Mouse (Mus musculus): ENCODE results near the gene Ttbk2. TPM values are rescaled to one million over a fixed set of nuclear protein-coding genes. Genes with fewer than 3 reads are reported as not detected.

Gene Ttbk2
- 2.0 and 6.1 TPM in 2 replicates for polyA plus RNA-seq (2012; rRNA removed; ENCODE audit: low replicate concordance)

DNA sequence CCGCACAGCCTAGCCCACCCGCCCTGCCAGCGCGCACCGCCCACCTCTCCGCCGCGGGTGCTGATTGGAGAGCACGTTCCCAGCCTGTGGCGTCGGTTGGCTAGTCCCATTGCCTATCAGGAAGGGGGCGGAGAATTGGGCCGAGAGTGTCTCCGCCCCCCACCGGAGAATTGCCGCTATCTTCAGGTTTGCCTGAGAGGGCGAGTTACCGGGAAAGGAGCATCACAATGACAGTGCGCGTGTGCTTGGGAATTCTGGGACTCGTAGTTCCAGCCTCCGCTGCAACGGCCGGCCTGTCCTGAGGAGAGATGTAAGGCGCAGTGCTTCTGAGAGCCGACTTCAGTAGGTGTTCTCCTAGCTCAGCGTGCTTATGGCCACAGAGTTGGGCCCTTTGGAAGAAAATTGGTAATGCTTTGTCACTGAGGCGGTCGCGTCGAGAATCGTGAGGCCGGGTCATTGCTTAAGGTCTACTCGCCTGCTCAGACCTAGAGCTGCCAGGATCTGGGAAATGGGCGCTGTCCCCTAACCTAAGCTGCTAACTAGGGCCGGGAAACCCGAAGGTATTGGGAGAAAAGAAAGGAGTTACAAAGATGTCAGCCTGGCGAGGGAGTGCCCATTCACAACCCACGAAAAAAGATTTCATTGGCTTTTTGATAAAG is at the start of gene Ttbk2:
Gene Ttbk2 (minus strand): TSS at position 181 of the 659 bp plus-strand sequence.

DNA sequence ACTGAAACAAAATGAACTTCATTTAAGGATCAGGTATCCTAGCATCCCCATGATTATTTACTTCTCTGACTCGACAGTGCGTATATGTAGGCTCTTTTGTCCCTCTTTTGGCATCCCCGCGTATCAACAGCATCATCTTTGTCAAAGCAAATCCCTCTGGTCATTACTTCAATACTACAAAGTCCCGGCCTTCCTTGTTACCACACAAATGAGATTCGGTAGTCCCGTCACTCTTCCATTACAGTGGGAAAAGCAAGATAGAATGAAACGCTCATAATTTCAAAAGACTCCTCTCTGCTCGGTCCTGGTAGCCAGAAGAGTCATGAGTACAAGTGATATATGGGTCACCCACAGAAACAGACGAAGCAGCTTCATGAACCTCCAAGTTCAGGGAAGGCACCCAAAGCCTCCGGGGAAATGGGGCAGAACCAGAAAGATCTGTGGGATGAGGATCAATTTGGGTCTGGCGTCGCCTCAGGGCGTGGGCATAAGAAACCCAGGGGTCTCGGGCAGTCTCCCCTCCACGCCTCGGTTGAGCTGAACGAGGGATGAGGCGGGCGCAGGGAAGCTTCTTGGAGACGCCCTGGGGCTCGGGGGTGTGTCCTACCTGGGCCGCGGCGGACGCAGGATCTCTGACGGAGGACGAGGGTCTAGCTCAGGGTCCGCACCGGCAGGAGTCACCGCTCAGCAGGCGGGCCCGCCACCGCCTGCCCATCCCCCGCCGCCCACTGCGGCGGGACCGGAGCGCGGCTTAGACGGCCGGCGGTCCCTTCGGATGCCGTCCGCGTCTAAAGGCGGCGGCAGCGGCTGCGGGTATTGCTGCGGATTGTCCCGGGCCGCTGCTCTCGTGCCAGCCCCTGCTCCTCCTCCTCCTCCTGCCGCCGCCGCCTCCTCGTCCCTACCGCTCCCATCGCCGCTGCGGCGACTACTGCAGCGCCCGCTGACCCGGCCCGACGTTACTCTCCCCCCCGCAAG is 668 bp downstream of the Ttbk2 start, which contains the start of gene Cdan1:
Gene Cdan1 (minus strand): TSS at position 680 of the 975 bp plus-strand sequence.

Other genes starting within 250 kb of the Ttbk2 start
- gene Haus2, start 241.2 kb downstream of the Ttbk2 start, polyA plus RNA-seq (2012; rRNA removed; ENCODE audit: low replicate concordance), result 4.0 and 5.6 TPM in 2 replicates
- gene Lrrc57, start 241.1 kb downstream of the Ttbk2 start, polyA plus RNA-seq (2012; rRNA removed; ENCODE audit: low replicate concordance), result 12.4 and 17.2 TPM in 2 replicates
- gene Stard9, start 221.5 kb downstream of the Ttbk2 start, polyA plus RNA-seq (2012; rRNA removed; ENCODE audit: low replicate concordance), result 24.0 and 27.3 TPM in 2 replicates
- 21.4 and 28.8 TPM in 2 replicates for gene Cdan1, start 476 bp downstream of the Ttbk2 start, polyA plus RNA-seq (2012; rRNA removed; ENCODE audit: low replicate concordance)
- gene Ubr1, start 120.1 kb upstream of the Ttbk2 start, polyA plus RNA-seq (2012; rRNA removed; ENCODE audit: low replicate concordance), result 23.8 and 37.9 TPM in 2 replicates
- 8.6 and 8.7 TPM in 2 replicates for gene Tmem62, start 126.4 kb upstream of the Ttbk2 start, polyA plus RNA-seq (2012; rRNA removed; ENCODE audit: low replicate concordance)
- gene Ccndbp1, start 157.8 kb upstream of the Ttbk2 start, polyA plus RNA-seq (2012; rRNA removed; ENCODE audit: low replicate concordance), result 28.4 and 30.7 TPM in 2 replicates
- 0.11 and 0.14 TPM in 2 replicates for gene Epb42, start 186.5 kb upstream of the Ttbk2 start, polyA plus RNA-seq (2012; rRNA removed; ENCODE audit: low replicate concordance)
- gene Tgm5, start 235.2 kb upstream of the Ttbk2 start, polyA plus RNA-seq (2012; rRNA removed; ENCODE audit: low replicate concordance), result 0.44 TPM in 1 of 2 replicates, not detected in the other

Data from subcutaneous adipose tissue, adult 2 months (tissue).